Mouse (Mus musculus) adrenal gland, adult (tissue): ENCODE data around the gene Lalba.
"Not testable (repeated sequence)": the region's sequence is repeated elsewhere in the genome, so short reads cannot be mapped to it uniquely, and the experiment has no call there.

Source experiments
- DNase-seq, 2 experiments: peaks; one replicate each; pipeline ENCODE4 v3.0.0; 2022 to 2023; ENCODE audit warnings: low spot score in 1 of 2; ENCODE audit not compliant: inconsistent age in 2 of 2

Gene Lalba

DNA sequence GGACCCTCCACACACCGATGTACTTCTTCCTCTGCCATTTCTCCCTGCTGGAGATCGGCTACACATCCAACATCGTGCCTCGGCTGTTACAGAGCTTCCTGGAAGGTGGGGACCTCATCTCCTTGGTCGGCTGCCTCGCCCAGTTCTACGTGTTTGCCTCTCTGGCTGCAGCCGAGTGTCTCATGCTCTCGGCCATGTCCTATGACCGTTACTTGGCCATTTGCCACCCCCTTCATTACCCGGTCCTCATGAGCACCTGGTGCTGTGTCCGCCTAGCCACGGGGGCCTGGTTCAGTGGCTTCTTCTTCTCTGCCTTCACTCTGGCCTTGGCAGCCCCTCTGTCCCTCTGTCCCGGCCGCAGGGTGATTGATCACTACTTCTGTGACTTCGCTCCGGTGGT is 15.1 kb upstream of the Lalba start:
- no peak for DNase-seq

DNA sequence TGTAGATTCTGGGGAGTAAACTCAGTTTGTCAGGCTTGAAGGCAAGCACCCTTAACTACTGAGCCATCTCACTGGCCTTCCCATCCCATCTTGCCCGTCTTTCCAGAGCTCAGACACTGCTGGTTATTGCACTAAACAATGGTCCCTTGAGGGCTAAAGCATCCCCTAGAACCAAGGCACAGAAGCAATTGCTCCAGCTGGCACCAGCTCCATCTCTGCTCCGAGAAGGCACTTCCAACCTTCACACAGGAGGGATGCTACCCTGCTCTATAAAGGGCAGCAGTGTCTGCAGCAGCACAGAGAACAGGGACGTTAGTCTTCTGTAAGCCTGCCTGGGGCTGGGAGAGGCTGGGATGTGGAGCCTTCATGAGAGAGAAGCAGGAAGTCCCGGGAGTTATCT is 9.6 kb upstream of the Lalba start, which contains the start of gene Olfr279:
Gene Olfr279 (plus strand): TSS at position 301 of the 400 bp plus-strand sequence.
- no peak for DNase-seq

- DNase-seq: no peak
These were observed 8.8 kb upstream of the Lalba start for GRCm38 (mm10) chr15:98491332-98491731.

DNA sequence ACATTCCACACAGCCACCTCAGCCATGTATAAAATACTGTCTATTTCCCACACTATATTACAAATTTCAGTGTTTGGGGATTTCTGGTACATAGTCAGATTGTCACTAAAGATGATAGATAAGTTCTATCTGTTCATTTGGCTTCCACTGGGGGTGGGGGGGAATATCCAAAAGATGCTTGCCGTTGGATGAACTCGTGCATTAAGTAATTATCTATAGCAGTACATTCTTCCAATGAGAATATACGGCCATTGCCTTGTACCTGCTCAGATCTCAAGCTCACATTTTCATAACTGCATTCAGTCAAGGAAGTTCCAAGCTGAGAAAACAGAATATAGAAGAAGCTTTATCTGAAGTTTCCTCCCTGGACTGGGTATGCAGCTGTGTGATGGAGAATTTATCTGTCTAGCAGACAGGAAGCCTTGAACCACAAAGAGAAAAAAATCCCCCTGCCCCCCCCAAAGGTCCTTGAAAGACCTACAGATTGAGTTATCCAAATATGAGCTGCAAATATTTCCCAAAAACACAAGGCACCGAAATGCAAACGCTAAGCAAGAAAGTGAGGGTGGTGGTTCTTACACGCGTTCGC is 4.0 kb upstream of the Lalba start:
- no peak for DNase-seq

DNA sequence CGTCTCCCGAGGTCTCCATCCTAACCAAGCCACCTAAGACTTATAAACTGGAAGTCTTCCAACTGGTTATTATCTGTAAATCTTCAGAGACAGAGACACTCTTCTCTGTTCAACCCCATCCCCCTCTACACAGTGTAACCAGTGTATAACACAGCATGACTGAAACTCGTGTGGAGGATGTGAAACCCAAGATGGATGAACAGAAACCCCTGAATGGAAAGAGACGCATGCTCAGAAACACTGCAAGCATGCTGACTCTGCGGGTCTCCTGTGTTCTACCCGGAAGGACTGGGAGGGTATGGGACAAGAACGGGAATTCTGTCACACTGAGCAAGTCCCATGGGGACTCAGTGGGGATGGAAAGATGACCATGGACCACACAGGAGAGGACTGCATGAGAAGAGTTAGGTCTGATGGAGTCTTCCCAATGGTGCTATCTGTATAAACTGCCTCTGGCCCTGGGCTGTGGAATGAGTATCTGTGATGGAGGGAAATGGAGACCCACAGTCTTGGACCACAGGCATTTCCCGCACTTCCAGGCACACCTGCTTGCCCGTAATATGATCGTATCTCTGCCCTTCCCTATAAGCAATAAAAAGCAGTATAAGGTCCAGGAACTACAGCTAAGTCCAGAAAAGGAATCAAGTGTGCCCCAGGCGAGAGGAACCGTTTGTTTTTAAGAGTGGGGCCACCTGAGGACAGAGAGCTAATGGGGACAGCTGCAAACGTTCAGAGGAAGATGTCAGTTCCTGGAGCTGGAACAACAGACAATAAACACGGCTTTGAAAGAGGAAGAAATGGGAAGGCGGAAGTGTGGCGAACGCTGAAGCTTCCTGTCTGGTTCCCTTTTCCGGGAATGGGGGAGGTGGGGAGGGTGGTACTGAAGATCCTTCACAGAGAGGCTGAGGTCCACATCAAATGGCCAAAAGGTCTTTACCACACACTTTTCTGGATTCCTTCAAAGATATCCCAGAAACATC is 1.7 kb upstream of the Lalba start:
- peak in 1 of 2 experiments; percentile 39 for DNase-seq

DNA sequence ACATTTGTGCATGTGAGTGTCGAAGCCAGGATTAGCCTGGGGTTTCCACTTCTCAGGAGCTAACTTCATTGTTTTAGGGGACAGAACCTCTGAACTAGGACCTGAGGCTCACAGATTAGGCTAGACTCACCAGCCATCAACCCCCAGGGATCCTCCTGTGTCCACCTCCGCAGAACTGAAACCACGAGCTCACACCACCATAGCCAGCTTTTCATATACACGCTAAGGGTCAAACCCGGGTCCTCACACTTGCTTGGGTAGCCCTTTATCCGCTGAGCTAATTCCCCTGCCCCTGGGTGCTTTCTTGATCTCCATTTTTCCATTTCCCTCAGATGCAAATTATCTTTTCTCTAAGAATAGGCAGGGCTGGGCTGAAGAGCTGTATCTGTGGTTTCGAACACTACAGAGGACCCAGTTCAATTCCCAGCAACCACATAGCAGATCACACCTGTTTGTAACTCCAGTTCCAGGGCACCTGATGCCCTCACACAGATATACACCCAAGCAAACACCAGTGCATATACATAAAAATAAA is 2.9 kb downstream of the Lalba start:
- DNase-seq: no peak

GRCm38 (mm10) chr15:98476281-98476680 is 6.2 kb downstream of the Lalba start:
- no peak for DNase-seq

GRCm38 (mm10) chr15:98475382-98475781 is 7.1 kb downstream of the Lalba start:
- peak; percentile 14 to 81 for DNase-seq

- DNase-seq: no peak
These were observed 7.6 kb downstream of the Lalba start for GRCm38 (mm10) chr15:98474958-98475357.

DNA sequence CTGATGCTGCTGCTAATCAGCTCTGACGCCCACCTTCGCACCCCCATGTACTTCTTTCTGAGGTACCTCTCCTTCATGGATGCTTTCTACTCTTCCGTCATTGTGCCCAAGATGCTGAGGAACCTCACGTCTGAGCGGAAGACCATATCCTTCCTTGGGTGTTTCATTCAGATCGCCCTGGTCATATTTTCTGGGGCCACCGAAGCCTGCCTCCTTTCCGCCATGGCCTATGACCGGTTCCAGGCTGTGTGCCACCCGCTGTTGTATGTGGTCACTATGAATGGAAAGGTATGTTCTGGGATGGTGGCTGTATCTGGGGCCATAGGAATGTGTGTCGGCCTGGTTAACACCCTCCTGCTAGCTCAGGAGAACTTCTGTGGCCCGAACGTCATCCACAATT is 11.0 kb downstream of the Lalba start:
- no peak for DNase-seq

DNA sequence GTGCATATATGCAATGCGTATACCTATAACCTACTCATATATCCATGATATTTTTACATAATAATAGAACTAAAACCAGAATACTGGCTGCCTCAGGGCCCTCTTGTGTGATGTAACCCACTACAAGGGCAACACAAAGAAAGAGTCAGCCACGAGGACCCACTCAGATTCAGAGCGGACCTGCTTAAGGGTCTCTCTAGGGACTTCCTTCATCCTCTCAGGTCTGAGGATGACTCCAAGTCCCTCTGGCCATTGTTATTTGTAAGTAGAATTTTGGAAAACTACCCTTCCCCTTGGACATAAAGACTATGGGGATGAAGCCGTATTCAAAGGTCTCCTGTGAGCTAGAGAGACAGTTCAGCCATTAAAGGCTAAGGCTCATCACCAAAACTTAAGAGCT is 12.9 kb downstream of the Lalba start, which contains the start of gene OR5BS1P:
Gene OR5BS1P (plus strand): TSS at position 301 of the 400 bp plus-strand sequence.
- DNase-seq: no peak

- DNase-seq: no peak
These were observed 30.2 kb downstream of the Lalba start, which contains the start of gene Olfr281 for GRCm38 (mm10) chr15:98452288-98452687. TSS of gene Olfr281 (plus strand) at chr15:98452588.

GRCm38 (mm10) chr15:98448521-98448920 is 34.0 kb downstream of the Lalba start:
- DNase-seq: no peak

- peak in 1 of 2 experiments; percentile 73 for DNase-seq
These were observed 38.0 kb downstream of the Lalba start for GRCm38 (mm10) chr15:98444561-98444960.

GRCm38 (mm10) chr15:98430925-98431324 is 51.6 kb downstream of the Lalba start, which contains the start of gene Olfr282:
TSS of gene Olfr282 (plus strand) at chr15:98431225.
- DNase-seq: not testable (repeated sequence)
